Mouse (Mus musculus) cortical plate, adult 2 months (tissue): ENCODE measurements at regions not wholly inside any gene's neighbourhood (a gene's known extent, or its start where the extent isn't known, plus 50 kb on each side); places are given as distances from the start of the nearest gene placed in this dataset.

ENCODE experiments used
- H3K27ac ChIP-seq: fragments of 200-500 bp; 2 replicates; pipeline ENCODE4 v1.5.1; 2012; ENCODE audit warnings: low read length, control low read depth, inconsistent platforms; ENCODE audit not compliant: insufficient read depth
- H3K4me1 ChIP-seq: fragments of 200-500 bp; 2 replicates; pipeline ENCODE4 v1.6.1; 2011; ENCODE audit warnings: low read length; ENCODE audit not compliant: control insufficient read depth, insufficient read depth
- H3K4me3 ChIP-seq: fragments of 200-500 bp; 2 replicates; pipeline ENCODE4 v1.5.1; 2011; ENCODE audit warnings: mild to moderate bottlenecking, low read length, control low read depth; ENCODE audit not compliant: insufficient read depth
- CTCF ChIP-seq: fragments of 200-500 bp; IDR thresholded peaks from 2 replicates; pipeline ENCODE4 v1.5.1; 2011; ENCODE audit warnings: mild to moderate bottlenecking, control low read depth, low read length; ENCODE audit not compliant: insufficient read depth; ENCODE audit errors: extremely low read depth
- POLR2A ChIP-seq: fragments of 200-500 bp; IDR thresholded peaks from 2 replicates; pipeline ENCODE4 v1.6.1; 2011; ENCODE audit warnings: mild to moderate bottlenecking, low read length, control low read depth; ENCODE audit not compliant: insufficient read depth; ENCODE audit errors: extremely low read depth

DNA sequence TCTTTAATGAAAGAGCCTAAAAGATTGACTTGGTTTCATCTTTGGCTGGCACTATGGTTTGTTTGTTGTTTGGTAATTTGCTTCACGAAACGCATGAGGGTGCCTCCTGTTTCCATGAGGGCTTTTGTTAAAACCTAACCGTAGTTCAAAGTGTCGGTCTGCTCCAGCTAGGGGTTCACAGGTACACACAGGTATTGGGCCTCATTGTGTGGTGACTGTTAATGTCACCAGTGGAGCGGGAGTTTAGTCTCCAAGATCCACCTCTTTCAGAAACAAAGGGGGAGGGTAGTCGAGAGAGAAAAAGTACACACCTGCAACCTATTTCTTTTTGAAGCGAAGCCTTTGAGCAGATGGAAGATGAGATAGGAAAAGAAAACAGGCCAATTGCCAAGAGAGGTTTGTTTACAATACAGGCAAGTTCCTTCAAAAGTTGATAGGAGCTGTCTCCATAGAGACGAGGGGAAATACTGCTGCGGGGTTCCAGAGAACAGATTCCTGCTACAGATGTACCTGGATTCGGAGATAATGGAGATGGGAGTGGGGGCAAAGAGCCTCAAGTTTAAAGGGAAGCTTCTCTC lies 273.9 kb downstream of the Ndfip2 start:
- Histone ChIP-seq H3K27ac (no peak overlapping the region), H3K4me3 (no peak overlapping the region), H3K4me1 (no peaks in the 10 kb centered on the region)
- TF ChIP-seq POLR2A (no peak), CTCF (no peak)

DNA sequence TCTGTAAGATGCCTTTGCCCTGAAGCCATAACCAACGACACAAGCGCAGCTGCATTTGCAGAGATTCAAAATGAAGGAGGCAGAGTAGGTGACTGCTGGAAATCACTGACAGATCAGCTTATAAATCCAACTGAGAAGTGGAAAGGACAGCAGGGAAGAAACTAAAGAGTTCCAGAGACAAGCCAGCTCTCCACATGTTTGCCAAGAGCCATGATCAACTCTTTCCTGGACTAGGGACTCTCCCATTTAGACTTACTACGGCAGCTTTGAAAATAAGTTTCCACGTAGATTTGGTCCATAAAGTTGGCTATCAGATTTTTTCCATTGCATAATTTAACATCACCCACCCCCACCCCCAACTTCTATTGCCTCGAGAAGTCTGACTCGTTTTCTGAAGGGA lies 269.7 kb downstream of the Ndfip2 start:
- TF ChIP-seq CTCF = no peak
- no peak for TF ChIP-seq POLR2A
- Histone ChIP-seq H3K4me1 (no peaks in the 10 kb centered on the region), H3K27ac (no peak overlapping the region), H3K4me3 (no peak overlapping the region)

DNA sequence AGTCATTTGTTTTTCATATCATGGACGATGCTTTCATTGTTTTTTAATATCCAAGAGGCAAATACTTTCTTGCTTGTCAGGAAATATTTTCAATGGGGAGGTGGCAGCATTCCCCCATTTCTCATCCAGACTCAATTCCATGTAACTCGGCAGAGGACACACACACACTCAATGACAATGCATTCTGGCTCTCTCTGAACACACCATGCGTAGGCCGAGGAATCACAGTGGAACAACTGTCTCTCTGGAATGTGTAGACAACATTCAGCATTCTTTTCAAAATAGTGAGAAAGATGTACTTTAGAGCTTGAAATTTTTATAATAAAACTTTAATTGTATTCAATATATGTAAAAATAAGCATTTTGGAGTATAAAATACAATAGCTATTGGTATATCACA lies 265.5 kb downstream of the Ndfip2 start:
- TF ChIP-seq POLR2A (no peak), CTCF (no peak)
- no peaks in the 10 kb centered on the region for H3K4me1 ChIP-seq
- no peak overlapping the region for H3K4me3 ChIP-seq
- no peak overlapping the region for H3K27ac ChIP-seq

DNA sequence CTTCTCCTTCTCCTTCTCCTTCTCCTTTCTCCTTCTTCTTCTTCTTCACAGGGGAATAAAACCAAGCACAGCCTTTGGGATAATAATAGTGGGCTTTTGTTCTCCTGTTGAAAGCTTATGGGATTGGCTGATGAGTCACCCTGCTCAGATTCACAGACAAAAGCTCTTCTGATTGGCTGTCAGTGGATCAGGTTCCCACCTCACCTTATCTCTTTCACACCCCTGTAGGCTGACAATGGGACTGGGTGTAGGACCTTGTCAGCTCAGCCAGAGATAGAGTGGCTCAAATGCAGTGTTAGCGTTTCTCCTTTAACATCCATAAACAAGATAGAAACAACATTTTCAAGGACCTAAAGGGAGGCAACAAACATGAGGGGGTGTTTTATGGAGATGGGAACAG lies 263.9 kb downstream of the Ndfip2 start:
- Histone ChIP-seq H3K4me3 (no peak overlapping the region), H3K4me1 (no peaks in the 10 kb centered on the region), H3K27ac (no peak overlapping the region)
- TF ChIP-seq CTCF (no peak), POLR2A (no peak)

DNA sequence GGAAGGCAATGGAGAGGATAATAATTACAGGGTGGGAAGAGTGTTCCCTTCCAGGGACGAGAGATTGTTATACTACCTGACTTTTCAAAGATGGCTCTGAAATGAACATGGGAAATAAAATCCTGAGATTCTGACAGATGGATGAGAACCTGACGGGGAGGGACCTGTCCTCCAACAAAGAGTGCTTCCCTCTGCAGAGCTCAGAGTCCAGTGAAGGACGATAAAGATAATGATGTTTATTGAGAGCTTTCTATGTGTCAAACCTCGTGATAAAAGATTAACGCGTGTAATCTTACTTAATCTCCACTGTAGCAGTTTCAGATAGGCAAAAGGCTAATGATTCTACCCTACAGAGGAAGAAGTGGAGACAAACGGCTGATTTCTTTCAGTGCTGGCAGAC lies 260.3 kb downstream of the Ndfip2 start:
- no peak overlapping the region for H3K4me3 ChIP-seq

DNA sequence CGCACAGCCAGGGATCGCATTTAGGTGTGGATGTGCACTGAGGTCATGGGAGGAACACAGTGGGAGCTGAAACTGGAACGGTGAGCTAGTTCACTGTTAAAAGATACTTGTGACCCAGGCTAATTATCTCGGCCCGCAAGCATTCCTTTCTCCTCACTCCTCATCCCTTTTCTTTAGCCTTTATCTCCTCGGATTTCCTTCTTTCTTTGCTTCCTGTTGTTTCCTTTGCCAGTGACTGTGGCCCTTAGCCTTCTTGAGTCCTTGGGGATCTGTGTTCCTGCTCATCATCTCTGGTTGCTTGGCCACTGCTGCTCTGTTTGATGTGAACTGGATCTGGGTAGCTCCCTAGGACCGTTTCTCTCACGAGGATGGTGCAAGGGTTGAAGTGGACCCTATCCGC lies 256.0 kb downstream of the Ndfip2 start:
- TF ChIP-seq POLR2A (no peak), CTCF (no peak)
- no peak overlapping the region for H3K27ac ChIP-seq
- no peak overlapping the region for H3K4me3 ChIP-seq
- no peaks in the 10 kb centered on the region for H3K4me1 ChIP-seq

More for the DNA sequence above, 260.3 kb downstream of the Ndfip2 start:
- no peak overlapping the region for H3K27ac ChIP-seq
- TF ChIP-seq POLR2A (no peak), CTCF (no peak)
- no peaks in the 10 kb centered on the region for H3K4me1 ChIP-seq

DNA sequence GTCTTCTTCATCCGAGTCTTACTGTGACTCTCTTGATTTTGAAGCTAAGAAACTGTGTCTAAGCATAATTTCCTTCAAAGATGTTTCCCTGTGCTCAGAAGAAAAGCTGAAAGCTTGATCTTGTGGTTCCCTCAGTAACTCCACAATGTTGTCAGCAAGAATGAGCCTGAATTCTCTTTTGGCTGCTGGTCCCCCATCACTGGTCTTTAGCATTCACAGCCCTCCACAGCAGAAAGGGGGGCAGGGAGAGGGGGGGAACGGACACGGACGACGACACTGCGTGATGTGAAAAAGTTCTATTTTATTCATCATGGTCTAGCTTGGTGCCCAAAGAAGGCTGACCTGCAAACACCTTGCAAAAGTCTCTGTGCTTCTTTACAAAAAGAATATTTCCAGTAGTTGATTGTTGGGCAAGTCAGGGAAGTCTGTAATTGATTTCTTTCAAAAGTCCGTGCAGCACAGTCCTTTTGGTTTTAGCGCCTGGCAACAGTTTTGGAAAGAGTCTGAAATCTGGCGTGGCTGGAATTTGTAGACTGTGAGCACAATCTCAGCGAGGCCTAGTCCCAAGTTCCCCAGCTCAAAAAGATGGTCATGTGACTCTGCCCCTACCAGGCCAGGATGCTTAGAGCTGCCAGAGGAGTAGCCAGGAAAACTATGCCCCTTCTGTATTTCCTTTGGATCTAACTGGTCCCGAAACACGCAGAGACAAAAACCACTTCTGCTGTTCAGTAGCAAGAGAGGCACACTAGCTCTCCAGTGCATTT lies 254.7 kb downstream of the Ndfip2 start:
- TF ChIP-seq CTCF (no peak), POLR2A (no peak)
- H3K4me3 ChIP-seq = no peak overlapping the region
- H3K27ac ChIP-seq = no peak overlapping the region
- H3K4me1 ChIP-seq = no peaks in the 10 kb centered on the region

DNA sequence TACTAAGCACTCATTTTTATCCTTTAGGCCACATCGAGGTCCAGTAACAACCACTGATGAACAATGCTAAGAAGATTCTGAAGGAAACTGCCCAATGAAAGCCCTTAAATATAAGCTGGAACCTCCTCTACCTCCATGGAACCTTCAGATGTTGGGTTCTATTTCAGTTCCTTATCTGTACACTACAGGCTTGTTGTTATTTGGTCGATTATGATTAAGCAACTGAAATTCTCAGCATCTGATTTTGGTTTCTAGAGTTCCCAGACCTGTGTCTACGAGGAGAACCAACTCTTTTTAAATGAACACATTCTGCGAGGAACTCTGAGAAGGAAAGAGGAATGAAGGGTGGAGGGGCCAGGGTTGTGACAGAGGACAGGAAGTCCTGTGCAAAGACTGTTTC lies 253.5 kb downstream of the Ndfip2 start:
- no peaks in the 10 kb centered on the region for H3K4me1 ChIP-seq
- H3K4me3 ChIP-seq = no peak overlapping the region
- H3K27ac ChIP-seq = no peak overlapping the region
- TF ChIP-seq CTCF = no peak
- TF ChIP-seq POLR2A = no peak

DNA sequence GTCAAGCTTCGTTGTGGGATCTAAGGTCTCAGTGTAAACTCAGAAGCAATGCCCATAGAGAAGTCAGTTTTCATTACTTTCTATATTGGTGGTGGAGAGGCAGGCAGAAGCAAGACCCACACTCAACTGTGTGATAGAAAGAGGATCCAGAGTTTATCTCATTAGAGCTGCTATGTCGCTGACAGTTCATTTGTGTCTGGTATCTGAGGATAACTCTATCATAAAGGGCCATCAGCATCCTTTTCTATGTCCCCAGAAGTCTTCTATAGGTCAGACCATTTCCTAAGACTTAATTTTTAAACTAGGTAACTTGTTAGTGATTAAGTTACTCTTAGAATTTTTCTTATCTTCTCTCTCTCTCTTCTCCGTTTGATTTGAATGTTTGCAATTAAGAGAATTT lies 252.8 kb downstream of the Ndfip2 start:
- Histone ChIP-seq H3K4me3 (no peak overlapping the region), H3K27ac (no peak overlapping the region), H3K4me1 (no peaks in the 10 kb centered on the region)
- TF ChIP-seq POLR2A (no peak), CTCF (no peak)

DNA sequence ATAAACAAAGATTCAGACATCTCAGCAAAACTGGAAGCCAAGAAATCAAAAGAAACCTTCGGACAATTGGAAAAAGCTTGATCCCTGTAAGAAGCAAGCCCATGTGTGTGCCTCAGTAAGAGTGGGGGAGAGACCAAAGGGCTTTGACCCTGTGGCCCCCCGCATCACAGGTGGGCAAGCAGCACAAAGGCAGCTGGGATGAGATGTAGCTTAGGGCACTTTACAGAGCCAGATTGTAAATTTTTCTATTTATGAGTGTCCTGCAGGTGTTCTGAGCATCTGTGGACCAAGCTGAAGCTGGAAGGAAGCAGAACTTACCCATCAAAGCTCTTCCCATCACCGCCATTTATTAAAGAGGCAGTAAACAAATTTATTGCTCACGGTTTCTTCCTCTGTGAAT lies 246.9 kb downstream of the Ndfip2 start:
- H3K4me3 ChIP-seq = no peak overlapping the region
- no peak for TF ChIP-seq POLR2A
- no peak for TF ChIP-seq CTCF
- H3K27ac ChIP-seq = no peak overlapping the region
- H3K4me1 ChIP-seq = no peaks in the 10 kb centered on the region
